Mouse (Mus musculus): ENCODE measurements at regions not wholly inside any gene's neighbourhood (a gene's known extent, or its start where the extent isn't known, plus 50 kb on each side); places are given as distances from the start of the nearest gene placed in this dataset.
A peak's percentile ranks its signal among the peaks of the same experiment; 100 is the strongest.

DNA sequence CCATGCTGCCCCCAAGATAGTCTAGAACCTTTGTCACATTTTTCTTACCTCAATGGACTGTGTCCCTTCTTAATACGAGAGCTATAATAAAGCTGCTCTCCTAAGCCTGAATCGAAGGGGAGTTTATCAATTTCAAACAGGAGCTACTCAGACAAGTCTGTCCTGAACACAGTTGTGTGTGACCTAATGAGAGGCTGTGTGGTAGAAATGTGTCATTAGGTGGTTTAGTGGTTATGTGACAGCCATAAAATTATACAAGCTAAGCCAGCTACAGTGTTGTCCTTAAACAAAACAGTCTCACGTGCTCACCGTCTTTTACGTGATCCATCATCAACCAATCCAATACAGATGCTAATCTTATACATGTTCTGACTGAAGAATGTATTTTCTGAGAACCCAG is 114.5 kb upstream of the Jun start:
- no peak for ATAC-seq (replicated peaks)
- no peaks in the 10 kb centered on the region for H3K36me3 ChIP-seq
- 86% methylated on average over 5 of the region's 5 CpGs for WGBS

DNA sequence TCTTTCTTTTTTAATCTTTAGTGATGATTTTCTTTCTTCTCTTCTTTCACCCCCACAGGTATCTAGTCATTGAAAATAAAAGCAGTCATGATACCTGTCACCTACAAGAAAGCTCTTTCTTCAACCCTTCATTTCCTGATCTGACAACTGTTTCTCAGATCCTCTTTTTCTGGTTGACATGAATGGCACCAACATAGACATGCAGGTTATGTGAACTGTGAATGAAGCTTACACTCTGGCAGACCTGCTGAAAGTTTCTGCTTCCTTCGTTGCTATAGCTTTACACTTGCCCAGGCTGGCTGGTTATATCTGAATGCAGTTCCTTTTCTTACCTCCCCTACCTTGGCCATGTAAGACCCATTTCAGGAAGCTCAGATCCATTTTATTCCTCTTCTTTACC is 115.2 kb upstream of the Jun start:
- no peaks in the 10 kb centered on the region for H3K36me3 ChIP-seq
- H3K9me3 ChIP-seq = no peaks in the 10 kb centered on the region
- no peaks in the 10 kb centered on the region for H3K27me3 ChIP-seq
- H3K4me3 ChIP-seq = no peak overlapping the region
- 87% methylated on average over 1 of the region's 1 CpGs for WGBS
- no peak overlapping the region for H3K27ac ChIP-seq (replicated peaks)
- no peaks in the 10 kb centered on the region for H3K4me1 ChIP-seq
- no peak overlapping the region for H3K9ac ChIP-seq (replicated peaks)
- H3K4me2 ChIP-seq (replicated peaks) = no peak overlapping the region
- ATAC-seq (replicated peaks) = no peak

More for the DNA sequence above, 114.5 kb upstream of the Jun start:
- H3K9ac ChIP-seq (replicated peaks) = no peak overlapping the region
- H3K9me3 ChIP-seq = no peaks in the 10 kb centered on the region
- no peaks in the 10 kb centered on the region for H3K27me3 ChIP-seq
- peaks cover 3% of the 10 kb centered on the region; the same call in 1 of the 2 replicates for H3K4me1 ChIP-seq
- no peak overlapping the region for H3K4me3 ChIP-seq
- no peak overlapping the region for H3K4me2 ChIP-seq (replicated peaks)
- no peak overlapping the region for H3K27ac ChIP-seq (replicated peaks)

DNA sequence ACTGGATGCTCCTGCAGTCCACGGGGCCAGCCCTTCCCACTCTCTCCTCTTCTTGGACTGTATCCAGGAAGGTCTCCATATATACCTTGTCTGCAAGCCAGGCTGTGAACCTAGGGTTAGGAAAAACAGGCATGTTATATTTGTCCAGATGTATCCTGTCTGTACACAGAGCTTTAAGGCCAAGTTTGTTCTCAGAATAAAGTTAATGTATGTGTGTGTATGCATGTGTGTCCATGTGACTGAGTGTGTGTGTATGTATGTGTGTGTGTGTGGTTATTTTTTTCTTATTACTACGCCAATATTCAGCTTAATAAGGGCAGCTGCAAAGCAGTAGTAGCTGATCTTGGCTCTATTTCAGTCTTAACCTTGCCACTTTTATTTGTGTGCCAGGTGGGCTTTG is 117.7 kb upstream of the Jun start:
- H3K4me3 ChIP-seq = no peak overlapping the region
- 63% methylated on average over 2 of the region's 2 CpGs for WGBS
- H3K27ac ChIP-seq (replicated peaks) = no peak overlapping the region
- no peak overlapping the region for H3K4me2 ChIP-seq (replicated peaks)
- H3K36me3 ChIP-seq = no peaks in the 10 kb centered on the region
- no peak for ATAC-seq (replicated peaks)
- H3K27me3 ChIP-seq = no peaks in the 10 kb centered on the region
- no peaks in the 10 kb centered on the region for H3K9me3 ChIP-seq
- H3K4me1 ChIP-seq = no peaks in the 10 kb centered on the region
- no peak overlapping the region for H3K9ac ChIP-seq (replicated peaks)

DNA sequence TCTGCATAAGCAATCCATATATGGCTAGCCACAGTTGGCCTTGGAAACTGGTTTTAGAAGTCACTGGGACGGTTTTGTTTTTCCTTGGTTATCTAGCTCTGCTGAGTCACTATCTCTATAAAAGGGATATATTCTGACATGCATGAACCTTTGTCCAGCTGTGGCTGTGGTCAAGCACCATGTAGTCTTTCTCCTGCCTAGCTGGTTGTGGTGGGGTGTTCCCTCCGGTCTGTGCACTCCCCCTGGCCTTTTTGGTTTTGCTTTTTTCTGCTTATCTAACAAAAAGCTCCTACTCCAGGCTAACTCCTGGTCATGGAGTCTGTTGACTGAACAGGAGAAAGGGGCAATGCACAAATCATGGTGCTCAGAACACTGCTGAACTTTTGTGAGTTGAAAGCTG is 125.7 kb upstream of the Jun start:
- Histone ChIP-seq H3K9ac (replicated peaks) (no peak overlapping the region), H3K4me3 (no peak overlapping the region), H3K4me1 (no peaks in the 10 kb centered on the region), H3K27me3 (no peaks in the 10 kb centered on the region), H3K27ac (replicated peaks) (no peak overlapping the region), H3K36me3 (no peaks in the 10 kb centered on the region), H3K9me3 (no peaks in the 10 kb centered on the region), H3K4me2 (replicated peaks) (no peak overlapping the region)
- ATAC-seq (replicated peaks) = no peak
- 98% methylated on average over 2 of the region's 2 CpGs for WGBS

DNA sequence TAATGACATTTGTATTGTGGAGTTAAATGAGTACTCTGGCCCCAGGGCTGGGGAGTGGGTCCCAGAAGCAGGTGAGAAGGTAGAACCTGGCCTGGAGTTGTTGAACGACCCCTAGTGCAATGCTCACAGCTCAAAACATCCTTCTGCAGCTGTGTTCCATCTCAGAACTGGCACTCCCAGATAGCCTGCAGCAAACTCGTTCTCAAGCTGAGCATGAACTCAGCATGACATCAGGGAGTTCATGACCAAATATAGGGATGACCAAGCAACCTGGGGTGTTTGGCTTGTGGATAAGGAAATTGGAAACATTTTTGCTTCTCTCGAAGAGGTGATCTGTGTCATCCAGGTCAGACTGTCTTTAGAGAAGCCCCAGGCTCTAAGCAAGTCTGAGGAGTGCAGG is 126.4 kb upstream of the Jun start:
- WGBS = 66% methylated on average over 3 of the region's 3 CpGs

DNA sequence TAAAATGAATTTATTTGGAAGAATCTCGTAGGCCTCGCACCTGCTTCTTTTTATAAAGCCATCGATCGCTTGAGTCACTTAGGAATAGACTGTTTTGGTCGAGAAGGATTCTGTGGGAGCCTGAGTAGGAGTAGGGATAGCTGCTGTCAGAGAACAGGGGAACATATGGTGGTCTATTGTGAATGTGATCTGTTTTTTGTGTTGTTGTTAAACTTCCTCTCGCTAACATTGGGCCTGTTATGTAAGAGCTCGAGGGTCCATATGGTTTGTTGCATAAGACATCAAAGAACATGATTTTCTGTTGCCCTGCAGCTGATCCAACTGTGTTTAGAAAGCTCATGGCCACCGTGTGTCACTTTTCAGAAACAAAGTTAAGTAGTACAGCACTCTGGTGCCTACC is 126.9 kb upstream of the Jun start:
- H3K27me3 ChIP-seq = no peaks in the 10 kb centered on the region
- ATAC-seq (replicated peaks) = no peak
- H3K9ac ChIP-seq (replicated peaks) = no peak overlapping the region
- no peak overlapping the region for H3K27ac ChIP-seq (replicated peaks)
- 53% methylated on average over 8 of the region's 8 CpGs for WGBS
- no peaks in the 10 kb centered on the region for H3K36me3 ChIP-seq
- no peak overlapping the region for H3K4me3 ChIP-seq
- H3K9me3 ChIP-seq = no peaks in the 10 kb centered on the region
- H3K4me2 ChIP-seq (replicated peaks) = no peak overlapping the region
- no peaks in the 10 kb centered on the region; the same call in 1 of the 2 replicates for H3K4me1 ChIP-seq

More for the DNA sequence above, 126.4 kb upstream of the Jun start:
- no peaks in the 10 kb centered on the region for H3K9me3 ChIP-seq
- no peak overlapping the region for H3K9ac ChIP-seq (replicated peaks)
- ATAC-seq (replicated peaks) = no peak
- no peaks in the 10 kb centered on the region for H3K27me3 ChIP-seq
- H3K4me1 ChIP-seq = no peaks in the 10 kb centered on the region
- H3K36me3 ChIP-seq = no peaks in the 10 kb centered on the region
- H3K27ac ChIP-seq (replicated peaks) = no peak overlapping the region
- H3K4me3 ChIP-seq = no peak overlapping the region
- no peak overlapping the region for H3K4me2 ChIP-seq (replicated peaks)

DNA sequence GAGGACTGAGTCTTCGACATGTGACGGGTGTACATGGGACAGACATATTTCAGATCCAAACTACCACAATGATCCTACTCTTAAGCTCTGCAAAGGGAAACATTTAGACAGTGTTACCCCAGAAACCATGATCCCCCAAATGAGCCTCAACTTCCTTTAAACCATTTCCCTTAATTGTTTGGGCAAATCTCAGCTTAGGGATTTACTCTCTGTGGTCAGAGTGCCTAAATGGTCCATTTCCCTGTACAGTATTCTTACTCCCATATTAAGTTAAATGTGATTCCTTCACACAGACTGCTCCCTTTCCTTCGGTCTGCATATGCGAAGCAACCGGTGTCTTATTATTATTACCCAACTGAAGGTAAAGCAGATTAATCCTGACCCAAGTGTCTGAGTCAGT is 128.4 kb upstream of the Jun start:
- ATAC-seq (replicated peaks) = no peak
- H3K27ac ChIP-seq (replicated peaks) = no peak overlapping the region
- 95% methylated on average over 5 of the region's 5 CpGs for WGBS
- H3K4me3 ChIP-seq = no peak overlapping the region
- no peaks in the 10 kb centered on the region for H3K9me3 ChIP-seq
- H3K4me2 ChIP-seq (replicated peaks) = no peak overlapping the region
- no peaks in the 10 kb centered on the region for H3K27me3 ChIP-seq
- H3K9ac ChIP-seq (replicated peaks) = no peak overlapping the region
- no peaks in the 10 kb centered on the region for H3K36me3 ChIP-seq
- H3K4me1 ChIP-seq = peaks cover 15% of the 10 kb centered on the region

DNA sequence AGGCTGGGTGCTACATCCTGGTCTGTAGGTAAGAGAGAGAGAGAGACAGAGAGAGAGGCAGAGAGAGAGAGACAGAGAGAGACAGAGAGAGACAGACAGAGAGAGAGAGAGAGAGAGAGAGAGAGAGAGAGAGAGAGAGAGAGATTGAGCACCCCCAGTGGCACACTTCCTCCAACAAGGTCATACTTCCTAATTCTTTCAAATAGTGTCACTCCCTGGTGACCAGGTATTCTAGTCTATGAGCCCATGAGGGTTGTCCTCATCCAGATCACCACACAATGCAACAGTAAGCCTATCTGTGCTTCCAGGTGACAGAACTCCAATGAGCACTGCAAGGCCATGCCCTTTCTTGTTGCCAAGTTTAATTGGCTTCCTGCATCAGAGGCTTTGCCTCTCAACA is 129.0 kb upstream of the Jun start:
- Histone ChIP-seq H3K27ac (replicated peaks) (no peak overlapping the region), H3K9me3 (no peaks in the 10 kb centered on the region), H3K36me3 (no peaks in the 10 kb centered on the region), H3K27me3 (no peaks in the 10 kb centered on the region), H3K4me2 (replicated peaks) (no peak overlapping the region), H3K4me1 (peaks cover 20% of the 10 kb centered on the region), H3K4me3 (no peak overlapping the region), H3K9ac (replicated peaks) (no peak overlapping the region)
- no peak for ATAC-seq (replicated peaks)

DNA sequence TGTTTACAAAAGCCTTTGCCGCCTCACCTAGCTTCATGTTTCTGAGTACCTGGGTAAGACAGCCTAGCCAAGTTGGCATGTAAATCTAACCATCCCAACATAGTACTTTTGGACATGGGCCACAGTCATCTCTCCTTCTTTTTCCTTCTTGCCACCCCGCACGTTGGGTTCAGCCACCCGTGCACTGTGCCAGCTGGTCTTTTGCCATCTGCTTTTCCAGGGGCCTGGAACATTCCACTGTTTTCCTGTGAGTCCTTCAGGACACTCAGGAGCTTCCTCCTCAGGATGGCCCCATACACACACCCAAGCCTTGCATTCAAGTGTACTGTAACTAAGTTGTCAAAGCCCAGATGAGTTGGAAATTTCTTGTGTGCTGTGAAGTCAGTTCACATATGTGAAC is 132.2 kb upstream of the Jun start:
- Histone ChIP-seq H3K9me3 (no peaks in the 10 kb centered on the region), H3K4me1 (peaks cover 27% of the 10 kb centered on the region), H3K9ac (replicated peaks) (no peak overlapping the region), H3K36me3 (no peaks in the 10 kb centered on the region), H3K4me2 (replicated peaks) (no peak overlapping the region), H3K4me3 (no peak overlapping the region), H3K27ac (replicated peaks) (0 out of 2 replicates have a peak overlapping the region, but pooled peaks have one; percentile 14), H3K27me3 (no peaks in the 10 kb centered on the region)
- no peak for ATAC-seq (replicated peaks)
- WGBS = 61% methylated on average over 4 of the region's 4 CpGs

DNA sequence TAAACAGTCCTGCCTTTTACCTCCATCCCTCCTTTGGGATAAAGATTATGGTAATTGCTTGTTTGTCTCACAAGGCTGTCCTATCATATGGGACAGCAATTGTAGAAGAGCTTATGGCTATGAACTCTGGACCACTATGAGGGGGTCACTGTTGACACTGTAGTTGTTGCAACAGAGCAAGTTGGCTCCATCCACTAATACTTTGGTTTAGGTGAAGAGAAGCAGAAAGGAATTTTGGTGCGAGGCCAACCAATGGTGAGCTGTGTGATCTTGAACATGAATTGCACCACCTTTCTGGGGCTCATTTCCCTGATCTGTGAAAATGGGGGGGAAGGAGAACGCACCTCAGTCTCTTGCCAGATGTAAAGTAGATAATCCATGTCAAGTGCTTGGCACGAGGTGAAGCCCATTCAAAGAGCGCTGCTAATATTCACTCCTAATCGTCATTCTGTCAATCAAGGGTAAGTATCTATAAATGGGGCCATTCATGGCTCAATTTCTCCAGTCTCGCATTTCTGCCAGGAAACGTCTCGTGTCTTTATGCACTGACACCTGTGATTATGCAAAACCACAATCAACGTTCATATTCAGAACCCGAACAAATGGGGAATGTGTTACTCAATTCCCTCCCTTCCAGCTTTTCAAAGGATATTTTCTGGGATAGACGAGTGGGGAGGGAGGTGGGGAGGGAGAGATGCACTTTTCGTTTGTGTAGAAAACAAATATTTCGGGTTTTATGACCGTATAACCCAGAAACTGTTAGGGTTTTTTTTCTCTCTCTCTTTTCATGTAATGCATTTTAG is 133.3 kb upstream of the Jun start:
- Histone ChIP-seq H3K27ac (replicated peaks) (peak overlapping the region; percentile 57), H3K9ac (replicated peaks) (no peak overlapping the region), H3K9me3 (no peaks in the 10 kb centered on the region), H3K4me2 (replicated peaks) (no peak overlapping the region), H3K36me3 (no peaks in the 10 kb centered on the region), H3K4me3 (no peak overlapping the region), H3K4me1 (peaks cover 27% of the 10 kb centered on the region), H3K27me3 (no peaks in the 10 kb centered on the region)
- WGBS = 8% methylated on average over 14 of the region's 14 CpGs
- ATAC-seq (replicated peaks) = peak; percentile 90

DNA sequence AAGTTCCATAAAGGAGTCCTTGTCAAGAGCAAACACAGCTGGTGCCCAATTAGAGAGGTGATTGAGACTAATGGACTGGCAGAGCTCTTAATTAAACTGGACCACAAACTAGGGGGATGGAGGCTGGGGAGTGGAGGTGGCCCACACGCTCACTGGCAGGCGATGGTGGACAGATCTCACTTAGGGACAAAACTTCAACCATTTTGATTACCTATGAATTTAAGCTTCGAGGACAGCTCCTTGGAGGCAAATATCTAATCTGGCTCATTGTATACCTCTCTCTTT is 133.8 kb upstream of the Jun start:
- 9% methylated on average over 3 of the region's 3 CpGs for WGBS
- Histone ChIP-seq H3K27me3 (no peaks in the 10 kb centered on the region), H3K4me3 (no peak overlapping the region), H3K9me3 (no peaks in the 10 kb centered on the region), H3K27ac (replicated peaks) (peak overlapping the region; percentile 57), H3K4me1 (peaks cover 27% of the 10 kb centered on the region), H3K9ac (replicated peaks) (no peak overlapping the region), H3K4me2 (replicated peaks) (no peak overlapping the region), H3K36me3 (no peaks in the 10 kb centered on the region)
- ATAC-seq (replicated peaks) = peak; percentile 88

DNA sequence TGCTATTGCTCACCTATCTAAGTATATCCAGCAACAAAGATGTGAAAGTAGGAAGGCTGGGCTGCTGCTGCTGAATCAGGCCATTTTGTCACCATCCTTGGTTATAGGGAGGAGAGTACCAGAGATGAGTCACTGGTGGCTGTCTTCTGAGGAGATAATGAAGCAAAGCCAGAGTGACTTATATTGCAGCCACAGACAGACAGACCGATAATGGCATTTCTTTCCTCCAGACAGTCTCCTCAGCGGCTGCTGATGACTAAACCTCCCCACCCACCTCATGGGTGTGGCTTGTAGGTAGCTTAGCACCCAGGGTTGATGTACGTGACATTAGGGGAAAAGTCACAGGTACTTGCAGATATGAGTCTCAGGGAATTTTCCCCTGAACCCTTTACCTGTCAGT is 136.1 kb upstream of the Jun start:
- 94% methylated on average over 3 of the region's 3 CpGs for WGBS
- Histone ChIP-seq H3K27me3 (no peaks in the 10 kb centered on the region), H3K4me1 (peaks cover 27% of the 10 kb centered on the region), H3K9me3 (no peaks in the 10 kb centered on the region), H3K9ac (replicated peaks) (no peak overlapping the region), H3K4me3 (no peak overlapping the region), H3K27ac (replicated peaks) (no peak overlapping the region), H3K36me3 (no peaks in the 10 kb centered on the region), H3K4me2 (replicated peaks) (no peak overlapping the region)
- no peak for ATAC-seq (replicated peaks)

DNA sequence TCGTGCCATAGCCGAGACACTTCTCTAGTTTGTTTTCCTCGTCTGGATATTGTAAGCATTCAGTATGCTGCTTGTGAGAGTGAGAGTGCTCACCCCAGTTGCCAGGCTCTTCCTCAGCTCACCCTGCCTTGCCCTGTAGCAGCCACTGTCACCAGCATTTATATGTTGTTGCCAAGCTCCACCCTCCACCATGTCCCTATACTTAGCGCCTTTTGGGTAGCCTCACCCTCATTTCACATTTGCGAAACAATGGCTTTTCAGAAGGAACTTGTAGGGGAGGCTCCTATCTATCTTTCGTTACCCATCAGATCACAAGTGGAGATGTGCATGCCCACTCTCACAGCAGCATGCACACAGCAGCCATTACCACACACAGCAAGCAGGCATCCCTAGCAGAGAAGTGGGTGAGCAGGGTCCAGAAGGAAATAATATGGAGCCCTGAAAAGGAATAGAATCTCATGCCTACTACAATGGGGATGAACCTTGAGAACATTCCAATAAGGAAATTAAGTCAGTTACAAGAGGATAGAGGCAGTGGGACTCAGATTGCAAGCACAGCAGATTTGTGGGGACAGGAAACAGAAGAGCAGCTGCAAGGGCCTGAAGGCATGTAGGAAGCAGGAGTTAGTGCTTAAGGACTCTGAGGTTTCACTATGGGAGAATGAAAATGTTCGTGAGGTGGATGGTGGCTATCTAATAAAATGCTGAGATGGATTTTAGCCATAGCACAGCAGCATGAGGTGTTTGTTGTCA is 139.8 kb upstream of the Jun start:
- 86% methylated on average over 7 of the region's 7 CpGs for WGBS
- Histone ChIP-seq H3K27me3 (no peaks in the 10 kb centered on the region), H3K4me1 (no peaks in the 10 kb centered on the region), H3K36me3 (no peaks in the 10 kb centered on the region), H3K4me2 (replicated peaks) (no peak overlapping the region), H3K9ac (replicated peaks) (no peak overlapping the region), H3K4me3 (no peak overlapping the region), H3K9me3 (no peaks in the 10 kb centered on the region), H3K27ac (replicated peaks) (no peak overlapping the region)
- ATAC-seq (replicated peaks) = no peak

Data from forebrain, embryonic 15.5 days (tissue).